Mouse (Mus musculus) E14TG2a.4 (cell line): ENCODE results near the gene 6720489N17Rik.
"Not testable (repeated sequence)": the region's sequence is repeated elsewhere in the genome, so short reads cannot be mapped to it uniquely, and the experiment has no call there.

Experiments
- H3K27me3 ChIP-seq: 2 replicates; pipeline ENCODE4 v1.6.1; 2014; ENCODE audit warnings: low read length, control low read depth; ENCODE audit not compliant: insufficient read depth
- H3K36me3 ChIP-seq: 2 replicates; pipeline ENCODE4 v1.6.1; 2014; ENCODE audit warnings: low read length, control low read depth; ENCODE audit not compliant: insufficient read depth
- H3K4me1 ChIP-seq: replicated peaks from 2 replicates; pipeline ENCODE4 v1.6.1; 2014; ENCODE audit warnings: low read depth, low read length, control low read depth
- H3K4me3 ChIP-seq: replicated peaks from 2 replicates; pipeline ENCODE4 v1.5.1; 2014; ENCODE audit warnings: mild to moderate bottlenecking, low read length
- H3K9me3 ChIP-seq: 2 replicates; pipeline ENCODE4 v1.6.1; 2014; ENCODE audit warnings: low read length, control low read depth
- CTCF ChIP-seq: conservative IDR thresholded peaks from 2 replicates; pipeline ENCODE4 v1.5.1; 2014; ENCODE audit warnings: low read length
- NANOG ChIP-seq: IDR thresholded peaks from 2 replicates; pipeline ENCODE4 v1.6.1; 2014; ENCODE audit warnings: borderline replicate concordance, low read length, mixed read lengths
- POU5F1 ChIP-seq: IDR thresholded peaks from 2 replicates; pipeline ENCODE4 v1.6.1; 2014; ENCODE audit warnings: low read length, borderline replicate concordance

The 6720489N17Rik gene

GRCm38 (mm10) chr13:62623577-62624276, at the start of gene 6720489N17Rik:
6720489N17Rik (minus strand) TSS chr13:62624182.
- not testable (repeated sequence) for H3K27me3 ChIP-seq, H3K9me3 ChIP-seq, H3K4me1 ChIP-seq, H3K36me3 ChIP-seq
- H3K4me3 ChIP-seq = peak within 1 kb of the TSS; percentile 78

GRCm38 (mm10) chr13:62653369-62653743, 29.4 kb upstream of the 6720489N17Rik start:
- Histone ChIP-seq H3K4me1 (peaks cover 3% of the 10 kb centered on the region; the same call in 1 of the 2 replicates), H3K9me3 (peaks cover 16% of the 10 kb centered on the region), H3K36me3 (no peaks in the 10 kb centered on the region), H3K27me3 (no peaks in the 10 kb centered on the region), H3K4me3 (peak overlapping the region; percentile 81)
- no peak for TF ChIP-seq POU5F1
- TF ChIP-seq NANOG = no peak
- no peak for TF ChIP-seq CTCF

GRCm38 (mm10) chr13:62652681-62653368, 28.8 kb upstream of the 6720489N17Rik start:
- not testable (repeated sequence) for H3K27me3 ChIP-seq, H3K4me1 ChIP-seq, H3K36me3 ChIP-seq
- Histone ChIP-seq H3K9me3 (peaks cover 11% of the 10 kb centered on the region), H3K4me3 (peak overlapping the region; percentile 81)

- H3K27me3 ChIP-seq, H3K4me1 ChIP-seq, H3K4me3 ChIP-seq, H3K36me3 ChIP-seq, H3K9me3 ChIP-seq: not testable (repeated sequence)
- peak; percentile 81 for TF ChIP-seq CTCF
Observed at GRCm38 (mm10) chr13:62627071-62627470, 3.1 kb upstream of the 6720489N17Rik start.

- not testable (repeated sequence) for H3K27me3 ChIP-seq, H3K36me3 ChIP-seq, H3K4me1 ChIP-seq, H3K9me3 ChIP-seq
- peak overlapping the region; percentile 78 for H3K4me3 ChIP-seq
Observed at GRCm38 (mm10) chr13:62624277-62624665, 289 bp upstream of the 6720489N17Rik start.

- H3K36me3 ChIP-seq, H3K4me1 ChIP-seq, H3K9me3 ChIP-seq, H3K4me3 ChIP-seq, H3K27me3 ChIP-seq: not testable (repeated sequence)
Observed at GRCm38 (mm10) chr13:62617449-62617848, 6.5 kb downstream of the 6720489N17Rik start.

- not testable (repeated sequence) for H3K36me3 ChIP-seq, H3K4me1 ChIP-seq, H3K27me3 ChIP-seq, H3K9me3 ChIP-seq
- 0 out of 2 replicates have a peak within 1 kb of the TSS, but pooled peaks have one; percentile 39 for H3K4me3 ChIP-seq
Observed at GRCm38 (mm10) chr13:62571099-62571498, 52.9 kb downstream of the 6720489N17Rik start, which contains the start of gene Zfp934. Zfp934 (minus strand) TSS chr13:62571199.

GRCm38 (mm10) chr13:62561696-62562095, 62.3 kb downstream of the 6720489N17Rik start:
- not testable (repeated sequence) for H3K4me1 ChIP-seq, H3K27me3 ChIP-seq, H3K9me3 ChIP-seq, H3K36me3 ChIP-seq, H3K4me3 ChIP-seq

- peak within 1 kb of the TSS; percentile 76 for H3K4me3 ChIP-seq
- H3K36me3 ChIP-seq = peaks cover 16% of the 10 kb centered on the region
- peaks cover 30% of the 10 kb centered on the region for H3K9me3 ChIP-seq
- not testable (repeated sequence) for H3K4me1 ChIP-seq, H3K27me3 ChIP-seq
Observed at GRCm38 (mm10) chr13:62558189-62559110, 65.5 kb downstream of the 6720489N17Rik start, which contains the start of gene Zfp935. Zfp935 (minus strand) TSS chr13:62558511.
